ENCODE assay signal across 8 mouse cellular contexts in the genomic region with DNA sequence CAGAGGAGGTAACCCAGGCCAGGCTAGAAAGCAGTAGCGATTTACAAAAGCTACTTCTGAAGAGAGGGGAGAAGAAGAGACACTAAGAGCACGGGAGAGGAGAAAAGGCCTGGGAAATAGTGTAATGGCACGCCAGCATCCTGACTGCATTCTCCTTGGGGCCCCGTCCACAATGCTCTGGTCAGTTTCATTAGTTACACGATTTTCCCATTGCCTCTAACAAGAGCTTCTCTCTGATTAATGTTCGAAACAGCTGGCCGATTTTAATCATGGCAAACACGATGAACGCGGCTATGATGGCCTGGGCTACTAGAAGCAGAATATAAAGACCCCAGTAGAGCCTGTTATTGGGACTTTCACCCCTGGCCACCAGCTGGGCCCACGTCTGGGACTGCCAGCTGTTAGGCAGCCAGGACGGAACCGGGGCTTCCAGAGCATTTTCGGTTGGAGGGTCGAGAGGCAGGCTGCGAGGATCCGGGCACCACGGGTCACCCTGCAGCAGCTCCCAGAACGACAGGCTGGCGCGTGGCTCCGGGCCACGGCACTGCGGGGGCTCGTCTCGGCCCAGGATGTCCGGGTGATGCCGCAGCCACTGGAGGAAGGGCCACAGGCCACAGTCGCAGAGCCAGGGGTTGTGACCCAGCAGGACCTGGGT. TPM values are rescaled to one million over a fixed set of nuclear protein-coding genes. Genes with fewer than 3 reads are reported as not detected.
A peak's percentile ranks its signal among the peaks of the same experiment; 100 is the strongest.
DNase-seq lines count a peak whose midpoint lies in the region; ATAC-seq and TF ChIP-seq lines count a peak whose summit lies in the region.

No protein-coding gene starts in this region.

- H3K4me1 ChIP-seq in cerebellum, adult 2 months (ENCODE audit: control insufficient read depth, insufficient read depth, low read length): no peaks in the 10 kb centered on the region
- peaks cover 10% of the 10 kb centered on the region for H3K4me1 ChIP-seq in spleen, adult 2 months (ENCODE audit: control insufficient read depth, insufficient read depth, insufficient read length)
- peaks cover 15% of the 10 kb centered on the region for H3K4me1 ChIP-seq in kidney, postnatal 0 days (replicated peaks; ENCODE audit: insufficient read depth, low read length)
- peaks cover 20% of the 10 kb centered on the region for H3K4me1 ChIP-seq in midbrain, embryonic 13.5 days (replicated peaks)

- H3K4me3 ChIP-seq in cerebellum, adult 2 months (replicated peaks; ENCODE audit: insufficient read depth, low read depth, low read length): peak overlapping the region; percentile 55
- H3K4me3 ChIP-seq in spleen, adult 2 months (ENCODE audit: extremely low read depth, insufficient read depth, insufficient read length): peak overlapping the region; percentile 60
- peak overlapping the region; percentile 39 for H3K4me3 ChIP-seq in kidney, postnatal 0 days (replicated peaks; ENCODE audit: low read depth, low read length)
- H3K4me3 ChIP-seq in midbrain, embryonic 13.5 days (replicated peaks): peak overlapping the region; percentile 54

- no peaks in the 10 kb centered on the region for H3K36me3 ChIP-seq in spleen, adult 2 months (ENCODE audit: control insufficient read depth, insufficient read depth, low read length)
- H3K36me3 ChIP-seq in kidney, postnatal 0 days (ENCODE audit: insufficient read depth, low read length): no peaks in the 10 kb centered on the region
- H3K36me3 ChIP-seq in midbrain, embryonic 13.5 days: no peaks in the 10 kb centered on the region

- H3K27me3 ChIP-seq in cerebellum, adult 2 months (ENCODE audit: control insufficient read depth, insufficient read depth, low read length): no peaks in the 10 kb centered on the region
- peaks cover 9% of the 10 kb centered on the region for H3K27me3 ChIP-seq in spleen, adult 2 months (ENCODE audit: control insufficient read depth, insufficient read depth, low read length)
- H3K27me3 ChIP-seq in kidney, postnatal 0 days (ENCODE audit: insufficient read depth, low read length): peaks cover 19% of the 10 kb centered on the region
- peaks cover 80% of the 10 kb centered on the region for H3K27me3 ChIP-seq in midbrain, embryonic 13.5 days

- TF ChIP-seq CTCF in cerebellum, adult 2 months (IDR thresholded peaks at IDR 0.05; ENCODE audit: borderline replicate concordance, insufficient read depth, low read depth, low read length): no peak
- TF ChIP-seq CTCF in spleen, adult 2 months (IDR thresholded peaks at IDR 0.05; ENCODE audit: extremely low read depth, insufficient read depth, insufficient read length, insufficient replicate concordance): no peak
- TF ChIP-seq CTCF in kidney, postnatal 0 days (IDR thresholded peaks at IDR 0.05; ENCODE audit: low read depth): no peak

- H3K9me3 ChIP-seq in kidney, postnatal 0 days (replicated peaks; ENCODE audit: low read length): no peaks in the 10 kb centered on the region
- H3K9me3 ChIP-seq in midbrain, embryonic 13.5 days: no peaks in the 10 kb centered on the region

- H3K4me2 ChIP-seq in kidney, postnatal 0 days (ENCODE audit: low read length): peak overlapping the region; percentile 90
- H3K4me2 ChIP-seq in midbrain, embryonic 13.5 days (replicated peaks): peak overlapping the region; percentile 87

- peak overlapping the region; percentile 41 for H3K9ac ChIP-seq in kidney, postnatal 0 days (ENCODE audit: low read depth, low read length)
- H3K9ac ChIP-seq in midbrain, embryonic 13.5 days (replicated peaks): peak overlapping the region; percentile 63

- no peak for TF ChIP-seq POLR2A in cerebellum, adult 2 months (IDR thresholded peaks at IDR 0.05; ENCODE audit: borderline replicate concordance, insufficient read depth, low read length)
- TF ChIP-seq POLR2A in spleen, adult 2 months (IDR thresholded peaks at IDR 0.05; ENCODE audit: low read depth, low read length): no peak

- H3K27ac ChIP-seq in cerebellum, adult 2 months (ENCODE audit: insufficient read depth, low read length): no peak overlapping the region
- no peak overlapping the region for H3K27ac ChIP-seq in spleen, adult 2 months (ENCODE audit: insufficient read depth, low read length)
- H3K27ac ChIP-seq in kidney, postnatal 0 days: no peak overlapping the region
- no peak overlapping the region for H3K27ac ChIP-seq in midbrain, embryonic 13.5 days

- no peak for ATAC-seq in kidney, postnatal 0 days (replicated peaks; ENCODE audit: low FRiP score, low read depth)
- no peak; the same call in 1 of the 2 replicates for ATAC-seq in midbrain, embryonic 13.5 days

- WGBS in cerebellum, adult 2 months: 21% methylated on average over 29 of the region's 29 CpGs
- 23% methylated on average over 29 of the region's 29 CpGs for WGBS in spleen, adult 2 months
- 13% methylated on average over 29 of the region's 29 CpGs for WGBS in kidney, postnatal 0 days
- 12% methylated on average over 29 of the region's 29 CpGs for WGBS in midbrain, embryonic 13.5 days

- DNase-seq in cerebellum, adult 2 months: no peak
- no peak for DNase-seq in cerebellum, adult 11 months
- no peak for DNase-seq in spleen, adult 2 months (ENCODE audit: low read depth in 1 of 2, low spot score in 2 of 2)
- DNase-seq in spleen, postnatal 4 days (ENCODE audit: low spot score in 2 of 2): no peak
- peak; percentile 16 for DNase-seq in kidney, postnatal 0 days (ENCODE audit: low spot score)
- DNase-seq in right cerebral cortex, postnatal 10 days (ENCODE audit: low spot score in 2 of 2): no peak
- no peak for DNase-seq in frontal cortex, postnatal 14 days (ENCODE audit: low spot score in 2 of 2)

RNA-seq across cellular contexts. Expression of gene Gp5, which starts 2.5 kb away (rescaled TPM):
- polyA plus RNA-seq in cerebellum, adult 2 months (2012; rRNA removed): 1.4 TPM in 2 replicates
- polyA plus RNA-seq in spleen, adult 2 months (2012; rRNA removed): 26.7 and 36.5 TPM in 2 replicates
- 0.14 and 0.16 TPM in 2 replicates for polyA plus RNA-seq in kidney, postnatal 0 days (2015; fragmentation: Nextera tagmentation; extraction: Ambion mirVana)
- polyA plus RNA-seq in midbrain, embryonic 13.5 days (2015; fragmentation: Nextera tagmentation; extraction: Ambion mirVana): 0.18 and 0.57 TPM in 2 replicates

RNA-seq across cellular contexts. Expression of gene Lrrc15, which starts 25.0 kb away (rescaled TPM):
- not detected in 2 replicates for polyA plus RNA-seq in cerebellum, adult 2 months (2012; rRNA removed)
- 0.02 TPM in 1 of 2 replicates, not detected in the other for polyA plus RNA-seq in spleen, adult 2 months (2012; rRNA removed)
- 0.78 and 0.84 TPM in 2 replicates for polyA plus RNA-seq in kidney, postnatal 0 days (2015; fragmentation: Nextera tagmentation; extraction: Ambion mirVana)
- polyA plus RNA-seq in midbrain, embryonic 13.5 days (2015; fragmentation: Nextera tagmentation; extraction: Ambion mirVana): 0.11 and 0.19 TPM in 2 replicates

RNA-seq across cellular contexts. Expression of gene Cpn2, which starts 40.8 kb away (rescaled TPM):
- polyA plus RNA-seq in cerebellum, adult 2 months (2012; rRNA removed): not detected in 2 replicates
- polyA plus RNA-seq in spleen, adult 2 months (2012; rRNA removed): not detected in 2 replicates
- polyA plus RNA-seq in kidney, postnatal 0 days (2015; fragmentation: Nextera tagmentation; extraction: Ambion mirVana): not detected in 2 replicates
- not detected in 2 replicates for polyA plus RNA-seq in midbrain, embryonic 13.5 days (2015; fragmentation: Nextera tagmentation; extraction: Ambion mirVana)

Comparison
In these comparisons a context has a peak if more than half of its experiments do, and no peak if none do; other contexts are left out.
1. RNA of gene Gp5, which starts 2.5 kb away (polyA plus RNA-seq): 26.7 to 36.5 TPM in spleen, adult 2 months; 1.4 TPM in cerebellum, adult 2 months, 0.18 to 0.57 TPM in midbrain, embryonic 13.5 days and 0.14 to 0.16 TPM in kidney, postnatal 0 days; every median in the first group is over 10 times any median in the second.
2. Peak in every context shown above with its lines, with median percentiles within 50 percentile points of each other: H3K4me3 ChIP-seq.